Mouse (Mus musculus) ovary, postnatal 14 days (tissue): ENCODE data around the gene Itfg2.

Experiments used
- DNase-seq: peaks from one replicate; pipeline ENCODE4 v3.0.0; 2022; ENCODE audit warnings: low spot score

Gene Itfg2

GRCm38 (mm10) chr6:128424269-128425019 lies at the start of gene Itfg2:
Gene Itfg2 (minus strand): TSS chr6:128424931.
- peak; percentile 86 for DNase-seq

- no peak for DNase-seq
Observed at GRCm38 (mm10) chr6:128474112-128474511, 49.4 kb upstream of the Itfg2 start.

GRCm38 (mm10) chr6:128469451-128469850 lies 44.7 kb upstream of the Itfg2 start:
- DNase-seq: peak; percentile 63

GRCm38 (mm10) chr6:128467298-128467697 lies 42.6 kb upstream of the Itfg2 start:
- no peak for DNase-seq

GRCm38 (mm10) chr6:128466563-128466962 lies 41.8 kb upstream of the Itfg2 start:
- DNase-seq: no peak

- DNase-seq: no peak
Observed at GRCm38 (mm10) chr6:128466043-128466442, 41.3 kb upstream of the Itfg2 start.

GRCm38 (mm10) chr6:128464996-128465395 lies 40.3 kb upstream of the Itfg2 start:
- no peak for DNase-seq

GRCm38 (mm10) chr6:128461606-128462005 lies 36.9 kb upstream of the Itfg2 start:
- DNase-seq: no peak

- DNase-seq: no peak
Observed at GRCm38 (mm10) chr6:128460729-128461503, 36.2 kb upstream of the Itfg2 start.

GRCm38 (mm10) chr6:128460321-128460720 lies 35.6 kb upstream of the Itfg2 start:
- DNase-seq: no peak

GRCm38 (mm10) chr6:128457186-128457585 lies 32.5 kb upstream of the Itfg2 start:
- DNase-seq: no peak

- DNase-seq: no peak
Observed at GRCm38 (mm10) chr6:128455835-128456605, 31.3 kb upstream of the Itfg2 start.

GRCm38 (mm10) chr6:128447063-128447462 lies 22.3 kb upstream of the Itfg2 start:
- no peak for DNase-seq

GRCm38 (mm10) chr6:128445761-128446535 lies 21.2 kb upstream of the Itfg2 start:
- DNase-seq: peak; percentile 54

GRCm38 (mm10) chr6:128440238-128440637 lies 15.5 kb upstream of the Itfg2 start:
- no peak for DNase-seq

- DNase-seq: no peak
Observed at GRCm38 (mm10) chr6:128438871-128439341, 14.2 kb upstream of the Itfg2 start.

- peak; percentile 88 for DNase-seq
Observed at GRCm38 (mm10) chr6:128438317-128438870, 13.7 kb upstream of the Itfg2 start, which contains the start of gene Fkbp4. Gene Fkbp4 (minus strand): TSS chr6:128438677.

GRCm38 (mm10) chr6:128437731-128438316 lies 13.1 kb upstream of the Itfg2 start:
- peak; percentile 61 for DNase-seq

- DNase-seq: no peak
Observed at GRCm38 (mm10) chr6:128437288-128437687, 12.6 kb upstream of the Itfg2 start.

- DNase-seq: no peak
Observed at GRCm38 (mm10) chr6:128436356-128437005, 11.8 kb upstream of the Itfg2 start.
